Comparison of ENCODE assay signal across 10 mouse cellular contexts in the genomic region with DNA sequence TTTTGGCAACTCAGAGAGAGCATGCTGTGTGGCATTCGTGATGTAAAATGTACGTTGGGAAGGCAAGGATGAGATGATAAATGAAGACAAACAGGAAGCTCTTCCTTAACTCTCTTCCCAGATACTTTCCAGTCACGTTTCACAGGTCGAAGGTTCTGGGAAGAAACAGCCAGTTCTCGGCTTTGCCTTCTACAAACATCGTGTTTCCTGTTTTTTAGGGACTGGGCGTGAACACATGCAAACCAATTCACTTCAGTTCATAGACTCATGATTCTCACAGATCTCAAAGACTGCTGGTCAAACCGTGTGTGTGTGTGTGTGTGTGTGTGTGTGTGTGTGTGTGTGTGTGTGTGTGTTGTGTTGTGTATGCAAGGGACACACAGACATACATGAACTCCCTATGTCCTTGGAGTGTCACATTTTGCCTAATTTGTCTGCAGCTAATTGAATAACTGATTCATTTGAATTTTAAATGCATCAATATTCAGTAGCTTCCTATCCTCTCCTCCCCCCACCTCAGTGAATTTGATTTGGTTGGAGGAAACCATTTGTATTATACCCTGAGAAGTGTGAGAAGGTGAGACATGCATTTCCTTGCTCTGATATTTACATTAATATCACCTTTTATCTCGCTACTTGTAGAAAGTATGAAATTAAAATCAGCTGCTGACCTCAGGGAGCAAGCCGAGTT.
DNase-seq lines count a peak whose midpoint lies in the region; ATAC-seq lines count a peak whose summit lies in the region.
"Had no signal": no experiment of that assay in that cellular context is flagged by ENCODE, and none has a peak within 500 bp of the region (broad histone marks: within the 10 kb centered on the region; RNA-seq: fewer than 3 reads in every experiment).

No protein-coding gene starts in this region.

- peak; percentile 58 for ATAC-seq in hindbrain, embryonic 11.5 days (ENCODE audit: low FRiP score)
- ATAC-seq in midbrain, embryonic 16.5 days, result peak; percentile 56
- no peak for ATAC-seq in erythroblast, adult 5-6 weeks (replicated peaks; ENCODE audit: low FRiP score, poor library complexity, severe bottlenecking)

- 72% methylated on average over 10 of the region's 10 CpGs for WGBS in forebrain, embryonic 10.5 days
- 66% methylated on average over 10 of the region's 10 CpGs for WGBS in hindbrain, embryonic 11.5 days
- WGBS in midbrain, embryonic 16.5 days, result 54% methylated on average over 10 of the region's 10 CpGs

- peak; percentile 20 for DNase-seq in kidney, adult 9 months
- DNase-seq in kidney, adult 8-10 months, result no peak
- no peak for DNase-seq in forebrain, embryonic 10.5 days (ENCODE audit: extremely low spot score, low spot score)
- DNase-seq in hindbrain, embryonic 11.5 days (ENCODE audit: low spot score), result peak; percentile 14
- DNase-seq in cerebellum, postnatal 4 days (ENCODE audit: low spot score in 2 of 2), result no peak
- DNase-seq: liver, embryonic 13.5 days; thymus, adult 18-20 months had no signal

- H3K36me3 ChIP-seq in forebrain, embryonic 10.5 days (replicated peaks), result no peaks in the 10 kb centered on the region
- no peaks in the 10 kb centered on the region for H3K36me3 ChIP-seq in hindbrain, embryonic 11.5 days (ENCODE audit: control insufficient read depth, insufficient read depth, low read length)
- no peaks in the 10 kb centered on the region for H3K36me3 ChIP-seq in midbrain, embryonic 16.5 days (ENCODE audit: control insufficient read depth, insufficient read depth, low read length)
- H3K36me3 ChIP-seq: embryonic facial prominence, embryonic 12.5 days; liver, embryonic 13.5 days had no signal

- peaks cover 60% of the 10 kb centered on the region for H3K27me3 ChIP-seq in forebrain, embryonic 10.5 days (ENCODE audit: poor library complexity, severe bottlenecking)
- no peaks in the 10 kb centered on the region for H3K27me3 ChIP-seq in hindbrain, embryonic 11.5 days (ENCODE audit: control insufficient read depth, insufficient read depth, low read length)
- H3K27me3 ChIP-seq in midbrain, embryonic 16.5 days (ENCODE audit: control insufficient read depth, insufficient read depth, low read depth, low read length), result no peaks in the 10 kb centered on the region
- H3K27me3 ChIP-seq: embryonic facial prominence, embryonic 12.5 days; liver, embryonic 13.5 days had no signal

- H3K4me3 ChIP-seq in forebrain, embryonic 10.5 days, result peak overlapping the region; percentile 7; the same call in 1 of the 2 replicates
- no peak overlapping the region for H3K4me3 ChIP-seq in hindbrain, embryonic 11.5 days (ENCODE audit: low read depth, low read length)
- H3K4me3 ChIP-seq in midbrain, embryonic 16.5 days (ENCODE audit: low read depth, low read length), result no peak overlapping the region
- H3K4me3 ChIP-seq: embryonic facial prominence, embryonic 12.5 days; liver, embryonic 13.5 days had no signal

- H3K9ac ChIP-seq in hindbrain, embryonic 11.5 days (ENCODE audit: low read depth, low read length), result 0 out of 2 replicates have a peak overlapping the region, but pooled peaks have one; percentile 25
- H3K9ac ChIP-seq in midbrain, embryonic 16.5 days (ENCODE audit: low read depth, low read length), result no peak overlapping the region
- H3K9ac ChIP-seq: embryonic facial prominence, embryonic 12.5 days; liver, embryonic 13.5 days had no signal

- H3K9me3 ChIP-seq in forebrain, embryonic 10.5 days, result no peaks in the 10 kb centered on the region
- H3K9me3 ChIP-seq in hindbrain, embryonic 11.5 days (ENCODE audit: control insufficient read depth, low read length), result no peaks in the 10 kb centered on the region
- H3K9me3 ChIP-seq in midbrain, embryonic 16.5 days (replicated peaks; ENCODE audit: control insufficient read depth, low read length, poor library complexity, severe bottlenecking), result no peaks in the 10 kb centered on the region
- H3K9me3 ChIP-seq: embryonic facial prominence, embryonic 12.5 days; liver, embryonic 13.5 days had no signal

- no peak overlapping the region for H3K4me2 ChIP-seq in hindbrain, embryonic 11.5 days (replicated peaks; ENCODE audit: low read depth, low read length)
- H3K4me2 ChIP-seq in midbrain, embryonic 16.5 days (ENCODE audit: low read length), result peak overlapping the region; percentile 36
- H3K4me2 ChIP-seq: embryonic facial prominence, embryonic 12.5 days; liver, embryonic 13.5 days had no signal

- peak overlapping the region; percentile 54; the same call in 1 of the 2 replicates for H3K27ac ChIP-seq in forebrain, embryonic 10.5 days
- H3K27ac ChIP-seq in hindbrain, embryonic 11.5 days (ENCODE audit: low read depth, low read length), result peak overlapping the region; percentile 59; the same call in 1 of the 2 replicates
- peak overlapping the region; percentile 79 for H3K27ac ChIP-seq in midbrain, embryonic 16.5 days (ENCODE audit: low read length)
- H3K27ac ChIP-seq: embryonic facial prominence, embryonic 12.5 days; liver, embryonic 13.5 days had no signal

- peaks cover 35% of the 10 kb centered on the region for H3K4me1 ChIP-seq in forebrain, embryonic 10.5 days
- H3K4me1 ChIP-seq in hindbrain, embryonic 11.5 days (replicated peaks; ENCODE audit: control insufficient read depth, insufficient read depth, low read length), result no peaks in the 10 kb centered on the region
- H3K4me1 ChIP-seq in midbrain, embryonic 16.5 days (ENCODE audit: control insufficient read depth, insufficient read depth, low read length), result peaks cover 28% of the 10 kb centered on the region
- H3K4me1 ChIP-seq: embryonic facial prominence, embryonic 12.5 days; liver, embryonic 13.5 days had no signal

Comparison
In these comparisons a context has a peak if more than half of its experiments do, and no peak if none do; other contexts are left out.
1. DNase-seq: peak in kidney, adult 9 months (single experiment) and hindbrain, embryonic 11.5 days (single experiment); none in kidney, adult 8-10 months (0 of 2), forebrain, embryonic 10.5 days (single experiment) and cerebellum, postnatal 4 days (0 of 2).
2. Peak in every context shown above with its lines, with median percentiles within 50 percentile points of each other: H3K27ac ChIP-seq.